Comparison of ENCODE assay signal across 8 mouse cellular contexts in the genomic region with DNA sequence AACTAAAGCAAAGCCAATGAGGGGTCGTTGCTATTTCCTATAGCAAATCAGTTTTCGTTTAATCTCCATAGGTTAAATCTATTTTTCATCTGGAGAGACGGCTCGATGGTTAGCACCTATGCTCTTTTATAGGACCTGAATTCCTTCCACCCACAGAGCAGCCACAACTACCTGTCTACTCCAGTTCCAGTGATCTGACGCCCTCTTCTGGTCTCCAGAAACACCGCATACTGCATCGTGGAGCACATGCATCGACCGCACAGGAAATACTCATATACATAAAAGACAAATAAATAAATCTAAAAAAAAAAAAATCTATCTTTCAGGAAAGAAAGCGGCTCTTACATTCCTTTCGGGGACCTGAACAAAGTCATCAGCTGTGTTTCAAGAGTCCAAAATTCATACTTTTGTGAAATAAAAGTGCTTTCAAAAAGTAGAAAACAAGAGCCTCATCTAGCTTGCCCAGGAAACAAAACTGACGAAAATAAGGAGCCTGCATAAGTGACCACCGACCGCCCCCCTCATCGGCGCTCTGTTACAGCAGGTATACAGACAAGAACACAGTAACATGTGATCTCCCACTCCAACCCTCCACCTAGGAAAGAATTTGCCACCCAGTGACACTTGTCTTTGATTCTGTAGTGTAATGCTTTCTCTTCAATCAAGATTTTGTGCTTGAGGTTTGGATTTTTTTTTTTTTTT. TPM values are rescaled to one million over a fixed set of nuclear protein-coding genes. Genes with fewer than 3 reads are reported as not detected.
DNase-seq lines count a peak whose midpoint lies in the region; ATAC-seq and TF ChIP-seq lines count a peak whose summit lies in the region.

No protein-coding gene starts in this region.

- 0 out of 2 replicates have a peak, but pooled peaks cover 2% of the 10 kb centered on the region for H3K36me3 ChIP-seq in heart, embryonic 16.5 days (ENCODE audit: control insufficient read depth, insufficient read depth)
- peaks cover 5% of the 10 kb centered on the region for H3K36me3 ChIP-seq in lung, embryonic 15.5 days

- H3K27ac ChIP-seq in cortical plate, adult 2 months (ENCODE audit: insufficient read depth, low read length): 0 out of 2 replicates have a peak overlapping the region, but pooled peaks have one; percentile 96
- H3K27ac ChIP-seq in heart, embryonic 16.5 days (ENCODE audit: low read length): peak overlapping the region; percentile 84
- H3K27ac ChIP-seq in lung, embryonic 15.5 days: peak overlapping the region; percentile 96

- peaks cover 11% of the 10 kb centered on the region for H3K4me1 ChIP-seq in cortical plate, adult 2 months (ENCODE audit: control insufficient read depth, insufficient read depth, low read length)
- H3K4me1 ChIP-seq in heart, embryonic 16.5 days (ENCODE audit: control insufficient read depth, insufficient read depth, low read length): peaks cover 31% of the 10 kb centered on the region
- H3K4me1 ChIP-seq in lung, embryonic 15.5 days: peaks cover 43% of the 10 kb centered on the region

- H3K9ac ChIP-seq in heart, embryonic 16.5 days (ENCODE audit: low read length): peak overlapping the region; percentile 73
- H3K9ac ChIP-seq in lung, embryonic 15.5 days: peak overlapping the region; percentile 64

- peak overlapping the region; percentile 93; the same call in 1 of the 2 replicates for H3K4me3 ChIP-seq in cortical plate, adult 2 months (ENCODE audit: insufficient read depth, low read length)
- peak overlapping the region; percentile 63 for H3K4me3 ChIP-seq in heart, embryonic 16.5 days (ENCODE audit: low read length)
- peak overlapping the region; percentile 91 for H3K4me3 ChIP-seq in lung, embryonic 15.5 days

- DNase-seq in CD4-positive, CD25-positive, alpha-beta regulatory T cell, adult 2 months (ENCODE audit: low read depth, low spot score): peak; percentile 81
- peak; percentile 36 for DNase-seq in MN1 (ENCODE audit: low spot score)
- DNase-seq in kidney, postnatal 25 days: peak; percentile 60 to 74
- peak; percentile 72 to 82 for DNase-seq in right cerebral cortex, postnatal 10 days (ENCODE audit: low spot score in 2 of 2)
- DNase-seq in urinary bladder, postnatal 10 days (ENCODE audit: low spot score): no peak

- no peak for ATAC-seq in heart, embryonic 16.5 days (replicated peaks; ENCODE audit: extremely low read depth, insufficient read depth, low FRiP score)
- no peak for ATAC-seq in lung, embryonic 15.5 days (ENCODE audit: borderline replicate concordance, extremely low read depth, low FRiP score, low TSS enrichment)

- no peak for TF ChIP-seq POLR2A in cortical plate, adult 2 months (IDR thresholded peaks at IDR 0.05; ENCODE audit: extremely low read depth, insufficient read depth, low read length)

- peak; percentile 80 for TF ChIP-seq CTCF in cortical plate, adult 2 months (IDR thresholded peaks at IDR 0.05; ENCODE audit: extremely low read depth, insufficient read depth, low read length)

- H3K9me3 ChIP-seq in heart, embryonic 16.5 days (replicated peaks; ENCODE audit: control insufficient read depth, low read length): no peaks in the 10 kb centered on the region
- H3K9me3 ChIP-seq in lung, embryonic 15.5 days: no peaks in the 10 kb centered on the region

- 34% methylated on average over 16 of the region's 16 CpGs for WGBS in heart, embryonic 16.5 days
- WGBS in lung, embryonic 15.5 days: 27% methylated on average over 16 of the region's 16 CpGs

- no peaks in the 10 kb centered on the region for H3K27me3 ChIP-seq in heart, embryonic 16.5 days (ENCODE audit: control insufficient read depth, insufficient read depth, low read length)
- H3K27me3 ChIP-seq in lung, embryonic 15.5 days: no peaks in the 10 kb centered on the region

- peak overlapping the region; percentile 76 for H3K4me2 ChIP-seq in heart, embryonic 16.5 days (ENCODE audit: low read depth, low read length)
- peak overlapping the region; percentile 86 for H3K4me2 ChIP-seq in lung, embryonic 15.5 days

RNA-seq across cellular contexts. Expression of gene Tbcc, which starts 1.8 kb away (rescaled TPM):
- 25.6 and 26.1 TPM in 2 replicates for polyA plus RNA-seq in cortical plate, adult 2 months (2012; rRNA removed)
- polyA plus RNA-seq in heart, embryonic 16.5 days (2015; fragmentation: Nextera tagmentation; extraction: Ambion mirVana): 40.3 and 42.9 TPM in 2 replicates
- polyA plus RNA-seq in lung, embryonic 15.5 days (2015; fragmentation: Nextera tagmentation; extraction: Ambion mirVana): 53.1 and 58.1 TPM in 2 replicates

RNA-seq across cellular contexts. Expression of gene Prph2, which starts 21.6 kb away (rescaled TPM):
- not detected in 2 replicates for polyA plus RNA-seq in cortical plate, adult 2 months (2012; rRNA removed)
- not detected in 2 replicates for polyA plus RNA-seq in heart, embryonic 16.5 days (2015; fragmentation: Nextera tagmentation; extraction: Ambion mirVana)
- not detected in 2 replicates for polyA plus RNA-seq in lung, embryonic 15.5 days (2015; fragmentation: Nextera tagmentation; extraction: Ambion mirVana)

RNA-seq across cellular contexts. Expression of gene Bicral, which starts 30.4 kb away (rescaled TPM):
- polyA plus RNA-seq in cortical plate, adult 2 months (2012; rRNA removed): 33.1 and 33.9 TPM in 2 replicates
- polyA plus RNA-seq in heart, embryonic 16.5 days (2015; fragmentation: Nextera tagmentation; extraction: Ambion mirVana): 3.5 and 3.9 TPM in 2 replicates
- 3.5 and 4.0 TPM in 2 replicates for polyA plus RNA-seq in lung, embryonic 15.5 days (2015; fragmentation: Nextera tagmentation; extraction: Ambion mirVana)
